Mouse (Mus musculus) hindbrain, embryonic 11.5 days (tissue): ENCODE results near the gene Flii. TPM values are rescaled to one million over a fixed set of nuclear protein-coding genes. Genes with fewer than 3 reads are reported as not detected.

Source experiments
- polyA plus RNA-seq: library from polyadenylated mRNA; unstranded; fragments of >200 nt; fragmentation: Nextera tagmentation; extraction: Ambion mirVana; gene quantifications from 2 replicates; pipeline ENCODE4 v1.2.1, GENCODE M21; 2014

Flii gene
- polyA plus RNA-seq, 1 experiment from 2014 or later, result 54.5 TPM

Other genes with a start within 250 kb of the Flii start
- 31.1 and 33.2 TPM in 2 replicates for gene Alkbh5, start 190.9 kb downstream of the Flii start, polyA plus RNA-seq
- 70.4 and 85.8 TPM in 2 replicates for gene Llgl1, start 27.5 kb downstream of the Flii start, polyA plus RNA-seq
- 11.8 and 12.0 TPM in 2 replicates for gene Mief2, start 1.1 kb upstream of the Flii start, polyA plus RNA-seq
- 13.1 and 15.2 TPM in 2 replicates for gene Top3a, start 50.1 kb upstream of the Flii start, polyA plus RNA-seq
- 8.4 and 8.8 TPM in 2 replicates for gene Smcr8, start 50.3 kb upstream of the Flii start, polyA plus RNA-seq
- 32.9 and 37.3 TPM in 2 replicates for gene Shmt1, start 84.5 kb upstream of the Flii start, polyA plus RNA-seq
- 23.5 and 30.5 TPM in 2 replicates for gene Dhrs7b, start 103.4 kb upstream of the Flii start, polyA plus RNA-seq
- 62.4 and 64.8 TPM in 2 replicates for gene Tmem11, start 152.0 kb upstream of the Flii start, polyA plus RNA-seq
- 18.8 and 19.8 TPM in 2 replicates for gene Natd1, start 187.5 kb upstream of the Flii start, polyA plus RNA-seq
- gene Map2k3, start 204.8 kb upstream of the Flii start, polyA plus RNA-seq, result 37.6 and 39.8 TPM in 2 replicates